In genomic region chr6:114737931-114738759, GRCm38 (mm10) we compare ENCODE assay signal across 8 mouse cellular contexts.
A peak's percentile ranks its signal among the peaks of the same experiment; 100 is the strongest.
DNase-seq lines count a peak whose midpoint lies in the region; ATAC-seq and TF ChIP-seq lines count a peak whose summit lies in the region.

No protein-coding gene starts in this region.

- TF ChIP-seq POLR2A in cerebellum, adult 2 months (IDR thresholded peaks at IDR 0.05; ENCODE audit: borderline replicate concordance, insufficient read depth, low read length): no peak

- TF ChIP-seq CTCF in cerebellum, adult 2 months (IDR thresholded peaks at IDR 0.05; ENCODE audit: borderline replicate concordance, insufficient read depth, low read depth, low read length): no peak

- peak; percentile 30 for DNase-seq in kidney, postnatal 10 days
- DNase-seq in kidney, adult 18-20 months: no peak
- DNase-seq in cerebellum, adult 2 months: peak; percentile 40 to 49
- DNase-seq in forebrain, embryonic 14.5 days (ENCODE audit: low spot score): peak; percentile 62
- no peak for DNase-seq in liver, embryonic 11.5 days (ENCODE audit: low spot score)
- no peak for DNase-seq in spleen, postnatal 4 days (ENCODE audit: low spot score in 2 of 2)
- no peak for DNase-seq in layer of hippocampus, postnatal 36 days

- no peaks in the 10 kb centered on the region for H3K36me3 ChIP-seq in forebrain, embryonic 14.5 days (ENCODE audit: control insufficient read depth, insufficient read depth, low read length)
- no peaks in the 10 kb centered on the region for H3K36me3 ChIP-seq in liver, embryonic 11.5 days (ENCODE audit: control insufficient read depth, insufficient read depth, low read length)

- H3K9me3 ChIP-seq in forebrain, embryonic 14.5 days (replicated peaks; ENCODE audit: control insufficient read depth, low read length): no peaks in the 10 kb centered on the region
- H3K9me3 ChIP-seq in liver, embryonic 11.5 days (ENCODE audit: control insufficient read depth, low read length): no peaks in the 10 kb centered on the region

- peak; percentile 86 for ATAC-seq in forebrain, embryonic 14.5 days
- ATAC-seq in liver, embryonic 11.5 days (replicated peaks; ENCODE audit: low FRiP score): no peak
- no peak for ATAC-seq in erythroblast, adult 5-6 weeks (replicated peaks; ENCODE audit: low FRiP score, poor library complexity, severe bottlenecking)

- H3K9ac ChIP-seq in forebrain, embryonic 14.5 days (ENCODE audit: low read length): peak overlapping the region; percentile 74
- H3K9ac ChIP-seq in liver, embryonic 11.5 days (ENCODE audit: low read depth, low read length): peak overlapping the region; percentile 28; the same call in 1 of the 2 replicates

- no peaks in the 10 kb centered on the region for H3K4me1 ChIP-seq in cerebellum, adult 2 months (ENCODE audit: control insufficient read depth, insufficient read depth, low read length)
- 0 out of 2 replicates have a peak, but pooled peaks cover 3% of the 10 kb centered on the region for H3K4me1 ChIP-seq in forebrain, embryonic 14.5 days (ENCODE audit: control insufficient read depth, insufficient read depth, low read length)
- H3K4me1 ChIP-seq in liver, embryonic 11.5 days (replicated peaks; ENCODE audit: control insufficient read depth, insufficient read depth, low read length): no peaks in the 10 kb centered on the region

- H3K4me3 ChIP-seq in cerebellum, adult 2 months (replicated peaks; ENCODE audit: insufficient read depth, low read depth, low read length): peak overlapping the region; percentile 27
- H3K4me3 ChIP-seq in forebrain, embryonic 14.5 days (ENCODE audit: low read depth, low read length): peak overlapping the region; percentile 32
- H3K4me3 ChIP-seq in liver, embryonic 11.5 days (ENCODE audit: low read depth, low read length): peak overlapping the region; percentile 32

- 16% methylated on average over 46 of the region's 46 CpGs for WGBS in cerebellum, adult 2 months
- 15% methylated on average over 46 of the region's 46 CpGs for WGBS in forebrain, embryonic 14.5 days
- WGBS in liver, embryonic 11.5 days: 30% methylated on average over 46 of the region's 46 CpGs

- H3K4me2 ChIP-seq in forebrain, embryonic 14.5 days (ENCODE audit: low read length): peak overlapping the region; percentile 63
- H3K4me2 ChIP-seq in liver, embryonic 11.5 days: peak overlapping the region; percentile 59

- no peak overlapping the region for H3K27ac ChIP-seq in cerebellum, adult 2 months (ENCODE audit: insufficient read depth, low read length)
- H3K27ac ChIP-seq in forebrain, embryonic 14.5 days (ENCODE audit: low read depth, low read length): peak overlapping the region; percentile 14; the same call in 1 of the 2 replicates
- no peak overlapping the region for H3K27ac ChIP-seq in liver, embryonic 11.5 days (ENCODE audit: low read depth, low read length)

- no peaks in the 10 kb centered on the region for H3K27me3 ChIP-seq in cerebellum, adult 2 months (ENCODE audit: control insufficient read depth, insufficient read depth, low read length)
- H3K27me3 ChIP-seq in forebrain, embryonic 14.5 days (replicated peaks; ENCODE audit: control insufficient read depth, insufficient read depth, low read length): no peaks in the 10 kb centered on the region
- H3K27me3 ChIP-seq in liver, embryonic 11.5 days (replicated peaks; ENCODE audit: control insufficient read depth, insufficient read depth, low read length): peaks cover 9% of the 10 kb centered on the region; the same call in 1 of the 2 replicates

Comparison
In these comparisons a context has a peak if more than half of its experiments do, and no peak if none do; other contexts are left out.
1. DNase-seq: peak in kidney, postnatal 10 days (single experiment), cerebellum, adult 2 months (2 of 2) and forebrain, embryonic 14.5 days (single experiment); none in kidney, adult 18-20 months (single experiment), liver, embryonic 11.5 days (single experiment), spleen, postnatal 4 days (0 of 2) and layer of hippocampus, postnatal 36 days (0 of 2).
2. Peak in every context shown above with its lines, with median percentiles within 50 percentile points of each other: H3K4me3 ChIP-seq.